In genomic region chr3:153937116-153937810, GRCm38 (mm10) we compare ENCODE assay signal across 22 mouse cellular contexts. TPM values are rescaled to one million over a fixed set of nuclear protein-coding genes. Genes with fewer than 3 reads are reported as not detected.
DNase-seq lines count a peak whose midpoint lies in the region; ATAC-seq and TF ChIP-seq lines count a peak whose summit lies in the region.
"Had no signal": no experiment of that assay in that cellular context is flagged by ENCODE, and none has a peak within 500 bp of the region (broad histone marks: within the 10 kb centered on the region; RNA-seq: fewer than 3 reads in every experiment).

No protein-coding gene starts in this region.

- ATAC-seq in kidney, embryonic 16.5 days (ENCODE audit: low FRiP score, low TSS enrichment): no peak
- ATAC-seq: forebrain, postnatal 0 days had no signal

- no peak overlapping the region for H3K4me2 ChIP-seq in kidney, embryonic 16.5 days (replicated peaks; ENCODE audit: low read depth, low read length)
- H3K4me2 ChIP-seq: heart, embryonic 11.5 days; limb, embryonic 13.5 days; liver, embryonic 15.5 days; stomach, embryonic 15.5 days had no signal

- H3K36me3 ChIP-seq in kidney, embryonic 16.5 days (ENCODE audit: insufficient read depth, low read length): peaks cover 55% of the 10 kb centered on the region
- peaks cover 80% of the 10 kb centered on the region for H3K36me3 ChIP-seq in E14TG2a.4 (ENCODE audit: insufficient read depth, low read length)

- intact Hi-C loops in gastrocnemius, adult 2 months (cut with DNase I): no loop called here

- H3K4me3 ChIP-seq in gastrocnemius, adult 2 months: no peak overlapping the region
- no peak overlapping the region for H3K4me3 ChIP-seq in kidney, embryonic 16.5 days (ENCODE audit: low read length)
- H3K4me3 ChIP-seq in E14TG2a.4 (replicated peaks; ENCODE audit: low read length): peak overlapping the region; percentile 45; the same call in 1 of the 2 replicates
- H3K4me3 ChIP-seq: embryonic facial prominence, embryonic 10.5 days; hindbrain, embryonic 10.5 days; limb, embryonic 13.5 days; liver, embryonic 15.5 days; midbrain, embryonic 10.5 days; stomach, embryonic 15.5 days had no signal

- H3K9ac ChIP-seq in kidney, embryonic 16.5 days (replicated peaks; ENCODE audit: low read length): no peak overlapping the region
- H3K9ac ChIP-seq: forebrain, postnatal 0 days; limb, embryonic 13.5 days; liver, embryonic 15.5 days; stomach, embryonic 15.5 days had no signal

- no peak for TF ChIP-seq CTCF in gastrocnemius, adult 2 months (IDR thresholded peaks at IDR 0.05)
- TF ChIP-seq CTCF in E14TG2a.4 (conservative IDR thresholded peaks at IDR 0.05; ENCODE audit: low read length): no peak

- H3K27ac ChIP-seq in gastrocnemius, adult 2 months: peak overlapping the region; percentile 84; the same call in 1 of the 2 replicates
- no peak overlapping the region for H3K27ac ChIP-seq in kidney, embryonic 16.5 days (ENCODE audit: low read length)
- H3K27ac ChIP-seq: embryonic facial prominence, embryonic 10.5 days; hindbrain, embryonic 10.5 days; limb, embryonic 13.5 days; liver, embryonic 15.5 days; midbrain, embryonic 10.5 days; stomach, embryonic 15.5 days had no signal

- DNase-seq in gastrocnemius, adult 2 months: no peak
- DNase-seq in gastrocnemius, adult 8-10 months (ENCODE audit: low spot score in 2 of 2): no peak
- DNase-seq in kidney, adult 11 months: peak; percentile 67
- DNase-seq in kidney, adult 9 months: peak; percentile 76
- no peak for DNase-seq in testis, postnatal 10 days (ENCODE audit: low spot score)
- DNase-seq in spleen, postnatal 10 days (ENCODE audit: low spot score in 2 of 2): no peak
- DNase-seq: adrenal gland, adult 8-10 months; cerebellum, adult 11-12 months; cerebellum, postnatal 10 days; forebrain, postnatal 0 days; lung, postnatal 4 days; thymus, adult 18-20 months; thymus, postnatal 36 days had no signal

- H3K27me3 ChIP-seq in kidney, embryonic 16.5 days (ENCODE audit: insufficient read depth, low read length): no peaks in the 10 kb centered on the region
- H3K27me3 ChIP-seq in E14TG2a.4 (ENCODE audit: insufficient read depth, low read length): no peaks in the 10 kb centered on the region
- H3K27me3 ChIP-seq: limb, embryonic 13.5 days; liver, embryonic 15.5 days; stomach, embryonic 15.5 days had no signal

- WGBS in kidney, embryonic 16.5 days: 84% methylated on average over 17 of the region's 17 CpGs

- H3K9me3 ChIP-seq in kidney, embryonic 16.5 days (ENCODE audit: low read length): no peaks in the 10 kb centered on the region
- no peaks in the 10 kb centered on the region for H3K9me3 ChIP-seq in E14TG2a.4 (ENCODE audit: low read length)
- H3K9me3 ChIP-seq: embryonic facial prominence, embryonic 10.5 days; hindbrain, embryonic 10.5 days; limb, embryonic 13.5 days; liver, embryonic 15.5 days; midbrain, embryonic 10.5 days; stomach, embryonic 15.5 days had no signal

- 0 out of 2 replicates have a peak, but pooled peaks cover 5% of the 10 kb centered on the region for H3K4me1 ChIP-seq in kidney, embryonic 16.5 days (ENCODE audit: insufficient read depth, low read length)
- H3K4me1 ChIP-seq in E14TG2a.4 (replicated peaks; ENCODE audit: low read depth, low read length): peaks cover 62% of the 10 kb centered on the region
- H3K4me1 ChIP-seq: embryonic facial prominence, embryonic 10.5 days; hindbrain, embryonic 10.5 days; midbrain, embryonic 10.5 days; stomach, embryonic 15.5 days had no signal

RNA-seq across cellular contexts. Expression of gene Acadm, which starts 7.2 kb away (rescaled TPM):
- total RNA-seq in gastrocnemius, adult 2 months (2021): 100 to 1,000 TPM; 288 to 531 TPM
- 100 to 1,000 TPM; 299 to 345 (median 326) TPM for total RNA-seq in gastrocnemius, adult 8-10 months (2022)
- polyA plus RNA-seq in kidney, embryonic 16.5 days (2015; fragmentation: Nextera tagmentation; extraction: Ambion mirVana): 150 and 164 TPM in 2 replicates

RNA-seq across cellular contexts. Expression of gene Rabggtb, which starts 24.5 kb away (rescaled TPM):
- 10 to 100 TPM; 63.7 to 65.2 TPM for total RNA-seq in gastrocnemius, adult 2 months (2021)
- total RNA-seq in gastrocnemius, adult 8-10 months (2022): 10 to 100 TPM; 64.2 to 65.4 (median 64.6) TPM
- polyA plus RNA-seq in kidney, embryonic 16.5 days (2015; fragmentation: Nextera tagmentation; extraction: Ambion mirVana): 55.0 and 58.7 TPM in 2 replicates

RNA-seq across cellular contexts. Expression of gene Msh4, which starts 31.3 kb away (rescaled TPM):
- total RNA-seq in gastrocnemius, adult 2 months (2021): under 1 TPM in 1 of 2 experiments, not detected in 1; 0.10 TPM
- under 1 TPM in 1 of 4 experiments, not detected in 3; 0.11 TPM for total RNA-seq in gastrocnemius, adult 8-10 months (2022)
- polyA plus RNA-seq in kidney, embryonic 16.5 days (2015; fragmentation: Nextera tagmentation; extraction: Ambion mirVana): 0.07 and 0.09 TPM in 2 replicates

RNA-seq across cellular contexts. Expression of gene Slc44a5, which starts 36.0 kb away (rescaled TPM):
- under 1 TPM in 1 of 2 experiments, not detected in 1; 0.17 TPM for total RNA-seq in gastrocnemius, adult 2 months (2021)
- under 1 TPM in 2 of 4 experiments, not detected in 2; 0.05 to 0.07 TPM for total RNA-seq in gastrocnemius, adult 8-10 months (2022)
- 0.53 and 0.65 TPM in 2 replicates for polyA plus RNA-seq in kidney, embryonic 16.5 days (2015; fragmentation: Nextera tagmentation; extraction: Ambion mirVana)

Comparison
In these comparisons a context has a peak if more than half of its experiments do, and no peak if none do; other contexts are left out.
1. DNase-seq: peak in kidney, adult 11 months (single experiment) and kidney, adult 9 months (single experiment); none in gastrocnemius, adult 2 months (single experiment), gastrocnemius, adult 8-10 months (0 of 2), testis, postnatal 10 days (single experiment) and spleen, postnatal 10 days (0 of 2).